Mouse (Mus musculus): ENCODE data around the gene Ablim1. TPM values are rescaled to one million over a fixed set of nuclear protein-coding genes. Genes with fewer than 3 reads are reported as not detected.
A peak's percentile ranks its signal among the peaks of the same experiment; 100 is the strongest.

The Ablim1 gene
- total and polyA plus RNA-seq, 2 experiments from 2014 or later, result 50.7 to 81.2 TPM

- no peak overlapping the region for H3K9ac ChIP-seq (replicated peaks; ENCODE audit: low read length, poor library complexity, severe bottlenecking)
These were observed 189.8 kb downstream of the Ablim1 start for GRCm38 (mm10) chr19:57124906-57125305.

GRCm38 (mm10) chr19:57124138-57124519 is 190.6 kb downstream of the Ablim1 start:
- Histone ChIP-seq H3K4me3 (ENCODE audit: low read depth, low read length) (no peak overlapping the region), H3K27ac (ENCODE audit: low read depth, low read length) (peak overlapping the region; percentile 32; the same call in 1 of the 2 replicates), H3K9ac (replicated peaks; ENCODE audit: low read length, poor library complexity, severe bottlenecking) (no peak overlapping the region), H3K27me3 (ENCODE audit: insufficient read depth, low read length) (no peaks in the 10 kb centered on the region), H3K36me3 (ENCODE audit: insufficient read depth, low read length) (no peaks in the 10 kb centered on the region), H3K9me3 (ENCODE audit: low read length) (no peaks in the 10 kb centered on the region), H3K4me1 (ENCODE audit: insufficient read depth, low read length) (no peaks in the 10 kb centered on the region), H3K4me2 (ENCODE audit: low read depth, low read length, poor library complexity, severe bottlenecking) (no peak overlapping the region)
- 75% methylated on average over 2 of the region's 2 CpGs for WGBS
- no peak for TF ChIP-seq CTCF (IDR thresholded peaks at IDR 0.05)
- ATAC-seq (ENCODE audit: low FRiP score) (no peak), DNase-seq (ENCODE audit: low spot score) (no peak)

More at GRCm38 (mm10) chr19:57124906-57125305, 189.8 kb downstream of the Ablim1 start:
- Histone ChIP-seq H3K27ac (ENCODE audit: low read depth, low read length) (no peak overlapping the region), H3K4me2 (ENCODE audit: low read depth, low read length, poor library complexity, severe bottlenecking) (no peak overlapping the region), H3K4me3 (ENCODE audit: low read depth, low read length) (no peak overlapping the region), H3K36me3 (ENCODE audit: insufficient read depth, low read length) (no peaks in the 10 kb centered on the region), H3K4me1 (ENCODE audit: insufficient read depth, low read length) (no peaks in the 10 kb centered on the region), H3K27me3 (ENCODE audit: insufficient read depth, low read length) (no peaks in the 10 kb centered on the region), H3K9me3 (ENCODE audit: low read length) (no peaks in the 10 kb centered on the region)
- no peak for TF ChIP-seq CTCF (IDR thresholded peaks at IDR 0.05)
- no peak for ATAC-seq (ENCODE audit: low FRiP score)
- no peak for DNase-seq (ENCODE audit: low spot score)
- 76% methylated on average over 4 of the region's 4 CpGs for WGBS

GRCm38 (mm10) chr19:57123503-57124137 is 191.1 kb downstream of the Ablim1 start:
- DNase-seq (ENCODE audit: low spot score) (peak; percentile 81), ATAC-seq (ENCODE audit: low FRiP score) (peak; percentile 38; the same call in 1 of the 2 replicates)
- Histone ChIP-seq H3K4me1 (ENCODE audit: insufficient read depth, low read length) (peaks cover 1% of the 10 kb centered on the region; the same call in 1 of the 2 replicates), H3K4me2 (ENCODE audit: low read depth, low read length, poor library complexity, severe bottlenecking) (no peak overlapping the region), H3K27me3 (ENCODE audit: insufficient read depth, low read length) (no peaks in the 10 kb centered on the region), H3K9me3 (ENCODE audit: low read length) (no peaks in the 10 kb centered on the region), H3K36me3 (ENCODE audit: insufficient read depth, low read length) (no peaks in the 10 kb centered on the region), H3K27ac (ENCODE audit: low read depth, low read length) (peak overlapping the region; percentile 32; the same call in 1 of the 2 replicates), H3K9ac (replicated peaks; ENCODE audit: low read length, poor library complexity, severe bottlenecking) (no peak overlapping the region), H3K4me3 (ENCODE audit: low read depth, low read length) (no peak overlapping the region)
- 66% methylated on average over 11 of the region's 11 CpGs for WGBS
- TF ChIP-seq CTCF (IDR thresholded peaks at IDR 0.05), result no peak

- DNase-seq (ENCODE audit: low spot score) (no peak), ATAC-seq (ENCODE audit: low FRiP score) (no peak)
- Histone ChIP-seq H3K27me3 (ENCODE audit: insufficient read depth, low read length) (no peaks in the 10 kb centered on the region), H3K36me3 (ENCODE audit: insufficient read depth, low read length) (no peaks in the 10 kb centered on the region), H3K4me1 (ENCODE audit: insufficient read depth, low read length) (peaks cover 5% of the 10 kb centered on the region; the same call in 1 of the 2 replicates), H3K9me3 (ENCODE audit: low read length) (no peaks in the 10 kb centered on the region), H3K27ac (ENCODE audit: low read depth, low read length) (no peak overlapping the region), H3K4me2 (ENCODE audit: low read depth, low read length, poor library complexity, severe bottlenecking) (no peak overlapping the region), H3K4me3 (ENCODE audit: low read depth, low read length) (no peak overlapping the region), H3K9ac (replicated peaks; ENCODE audit: low read length, poor library complexity, severe bottlenecking) (no peak overlapping the region)
- WGBS, result 86% methylated on average over 3 of the region's 3 CpGs
- no peak for TF ChIP-seq CTCF (IDR thresholded peaks at IDR 0.05)
These were observed 192.5 kb downstream of the Ablim1 start for GRCm38 (mm10) chr19:57122261-57122660.

- 86% methylated on average over 4 of the region's 4 CpGs for WGBS
- no peak for TF ChIP-seq CTCF (IDR thresholded peaks at IDR 0.05)
These were observed 193.7 kb downstream of the Ablim1 start for GRCm38 (mm10) chr19:57121036-57121435.

GRCm38 (mm10) chr19:57119661-57120060 is 195.1 kb downstream of the Ablim1 start:
- Histone ChIP-seq H3K27ac (ENCODE audit: low read depth, low read length) (no peak overlapping the region), H3K9ac (replicated peaks; ENCODE audit: low read length, poor library complexity, severe bottlenecking) (no peak overlapping the region), H3K4me1 (ENCODE audit: insufficient read depth, low read length) (peaks cover 5% of the 10 kb centered on the region; the same call in 1 of the 2 replicates), H3K27me3 (ENCODE audit: insufficient read depth, low read length) (no peaks in the 10 kb centered on the region), H3K4me2 (ENCODE audit: low read depth, low read length, poor library complexity, severe bottlenecking) (no peak overlapping the region), H3K9me3 (ENCODE audit: low read length) (no peaks in the 10 kb centered on the region), H3K4me3 (ENCODE audit: low read depth, low read length) (no peak overlapping the region), H3K36me3 (ENCODE audit: insufficient read depth, low read length) (no peaks in the 10 kb centered on the region)
- no peak for ATAC-seq (ENCODE audit: low FRiP score)
- no peak for TF ChIP-seq CTCF (IDR thresholded peaks at IDR 0.05)
- WGBS, result 79% methylated on average over 3 of the region's 3 CpGs
- no peak for DNase-seq (ENCODE audit: low spot score)

More at GRCm38 (mm10) chr19:57121036-57121435, 193.7 kb downstream of the Ablim1 start:
- no peak overlapping the region for H3K9ac ChIP-seq (replicated peaks; ENCODE audit: low read length, poor library complexity, severe bottlenecking)
- H3K9me3 ChIP-seq (ENCODE audit: low read length), result no peaks in the 10 kb centered on the region
- no peaks in the 10 kb centered on the region for H3K27me3 ChIP-seq (ENCODE audit: insufficient read depth, low read length)
- H3K4me3 ChIP-seq (ENCODE audit: low read depth, low read length), result no peak overlapping the region
- peaks cover 5% of the 10 kb centered on the region; the same call in 1 of the 2 replicates for H3K4me1 ChIP-seq (ENCODE audit: insufficient read depth, low read length)
- no peak for ATAC-seq (ENCODE audit: low FRiP score)
- H3K4me2 ChIP-seq (ENCODE audit: low read depth, low read length, poor library complexity, severe bottlenecking), result no peak overlapping the region
- no peaks in the 10 kb centered on the region for H3K36me3 ChIP-seq (ENCODE audit: insufficient read depth, low read length)
- no peak overlapping the region for H3K27ac ChIP-seq (ENCODE audit: low read depth, low read length)
- no peak for DNase-seq (ENCODE audit: low spot score)
